Mouse (Mus musculus): Measurements from ENCODE around the gene Sf3b2.

DNA sequence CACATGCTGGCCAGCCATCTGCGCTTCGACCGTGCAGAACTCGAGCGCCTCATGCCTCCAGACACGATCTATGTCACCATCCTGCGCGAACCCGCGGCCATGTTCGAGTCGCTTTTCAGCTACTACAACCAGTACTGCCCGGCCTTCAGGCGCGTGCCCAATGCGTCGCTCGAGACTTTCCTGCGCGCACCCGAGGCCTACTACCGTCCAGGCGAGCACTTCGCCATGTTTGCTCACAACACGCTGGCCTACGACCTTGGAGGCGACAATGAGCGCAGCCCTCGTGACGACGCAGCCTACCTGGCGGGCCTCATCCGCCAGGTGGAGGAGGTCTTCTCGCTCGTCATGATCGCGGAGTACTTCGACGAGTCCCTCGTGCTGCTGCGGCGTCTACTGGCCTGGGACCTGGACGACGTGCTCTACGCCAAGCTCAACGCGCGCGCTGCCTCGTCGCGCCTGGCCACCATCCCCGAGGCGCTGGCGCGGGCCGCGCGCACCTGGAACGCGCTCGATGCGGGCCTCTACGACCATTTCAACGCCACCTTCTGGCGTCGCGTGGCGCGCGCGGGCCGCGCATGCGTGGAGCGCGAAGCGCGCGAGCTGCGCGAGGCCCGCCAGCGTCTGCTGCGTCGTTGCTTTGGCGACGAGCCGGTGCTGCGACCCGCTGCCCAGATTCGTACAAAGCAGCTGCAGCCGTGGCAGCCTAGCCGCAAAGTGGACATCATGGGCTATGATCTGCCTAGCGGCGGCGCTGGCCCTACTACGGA lies 11.9 kb upstream of the Sf3b2 start:
- TF ChIP-seq POLR2A (IDR thresholded peaks at IDR 0.05; ENCODE audit: insufficient read length, low read depth) = no peak
- no peak for TF ChIP-seq MAX (IDR thresholded peaks at IDR 0.05; ENCODE audit: low read depth)
- TF ChIP-seq MYOD1 (IDR thresholded peaks at IDR 0.05; ENCODE audit: control insufficient read depth in 1 of 3, insufficient read length in 2 of 3, low read depth in 2 of 3) = no peak
- no peak for TF ChIP-seq MYOG (IDR thresholded peaks at IDR 0.05; ENCODE audit: control insufficient read depth in 1 of 3, insufficient read depth in 1 of 3, insufficient read length in 2 of 3, low read depth in 2 of 3)
- TF ChIP-seq POLR2AphosphoS2 (IDR thresholded peaks at IDR 0.05; ENCODE audit: insufficient read length, low read depth) = no peak
- TF ChIP-seq CEBPB (IDR thresholded peaks at IDR 0.05; ENCODE audit: insufficient read depth, poor library complexity, severe bottlenecking) = no peak
- no peak for TF ChIP-seq TCF3 (IDR thresholded peaks at IDR 0.05; ENCODE audit: insufficient read length, low read depth)
- no peak for TF ChIP-seq USF1 (IDR thresholded peaks at IDR 0.05; ENCODE audit: low read depth)
- TF ChIP-seq E2F4 (IDR thresholded peaks at IDR 0.05; ENCODE audit: insufficient read depth) = no peak
- no peak for TF ChIP-seq TCF12 (IDR thresholded peaks at IDR 0.05; ENCODE audit: insufficient read depth, poor library complexity, severe bottlenecking)
